Mouse (Mus musculus) left cerebral cortex, adult 2 months (tissue): ENCODE data around the gene Cnbd2. TPM values are rescaled to one million over a fixed set of nuclear protein-coding genes. Genes with fewer than 3 reads are reported as not detected.
"Not testable (repeated sequence)": the region's sequence is repeated elsewhere in the genome, so short reads cannot be mapped to it uniquely, and the experiment has no call there.

Experiments used
- DNase-seq, 2 experiments: peaks; one replicate each; pipeline ENCODE4 v3.0.0; 2021 to 2022; ENCODE audit warnings: low spot score in 2 of 2, mixed read lengths in 1 of 2; ENCODE audit errors: extremely low spot score in 1 of 2
- H3K27ac ChIP-seq: fragments of 200-600 bp; 2 replicates; pipeline ENCODE4 v1.8.1; 2022
- H3K4me3 ChIP-seq: fragments of 200-600 bp; 2 replicates; pipeline ENCODE4 v1.8.1; 2022
- CTCF ChIP-seq: fragments of 200-600 bp; IDR thresholded peaks from 2 replicates; pipeline ENCODE4 v1.8.1; 2022; ENCODE audit warnings: antibody characterized with exemption, mild to moderate bottlenecking, moderate library complexity
- intact Hi-C: fragments of 180-260 bp; cut with DNase I; formaldehyde crosslinking; loops from one replicate; pipeline ENCODE4 v1.15.1; 2025
- total RNA-seq, 2 experiments: library from RNA; stranded (reverse); gene quantifications; 2 replicates each; pipeline ENCODE4 v1.2.3; 2021

Gene Cnbd2
- total RNA-seq, 2 experiments from 2014 or later: 6.9 to 7.3 TPM

DNA sequence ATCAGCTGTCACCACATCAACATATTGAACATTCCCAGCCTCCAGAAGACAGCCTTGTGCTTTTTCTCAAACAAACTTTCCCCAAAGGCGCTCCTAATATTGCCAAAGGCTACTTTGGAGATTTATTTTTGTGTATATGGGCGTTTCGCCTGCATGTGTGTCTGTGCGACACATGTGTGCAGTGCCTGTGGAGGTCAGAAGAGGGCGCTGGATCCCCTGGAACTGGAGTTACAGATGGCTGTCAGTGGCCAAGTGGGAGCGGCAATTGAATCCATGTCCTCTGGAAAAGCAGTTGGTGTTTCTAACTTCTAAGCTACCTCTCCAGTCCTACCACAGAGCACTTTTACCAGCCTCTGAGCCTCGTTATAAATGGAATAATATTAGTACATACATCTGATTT, 39.1 kb downstream of the Cnbd2 start:
- intact Hi-C loops: no loop called here
- no peak overlapping the region for H3K27ac ChIP-seq
- no peak for DNase-seq
- no peak overlapping the region for H3K4me3 ChIP-seq
- peak; percentile 19 for TF ChIP-seq CTCF

DNA sequence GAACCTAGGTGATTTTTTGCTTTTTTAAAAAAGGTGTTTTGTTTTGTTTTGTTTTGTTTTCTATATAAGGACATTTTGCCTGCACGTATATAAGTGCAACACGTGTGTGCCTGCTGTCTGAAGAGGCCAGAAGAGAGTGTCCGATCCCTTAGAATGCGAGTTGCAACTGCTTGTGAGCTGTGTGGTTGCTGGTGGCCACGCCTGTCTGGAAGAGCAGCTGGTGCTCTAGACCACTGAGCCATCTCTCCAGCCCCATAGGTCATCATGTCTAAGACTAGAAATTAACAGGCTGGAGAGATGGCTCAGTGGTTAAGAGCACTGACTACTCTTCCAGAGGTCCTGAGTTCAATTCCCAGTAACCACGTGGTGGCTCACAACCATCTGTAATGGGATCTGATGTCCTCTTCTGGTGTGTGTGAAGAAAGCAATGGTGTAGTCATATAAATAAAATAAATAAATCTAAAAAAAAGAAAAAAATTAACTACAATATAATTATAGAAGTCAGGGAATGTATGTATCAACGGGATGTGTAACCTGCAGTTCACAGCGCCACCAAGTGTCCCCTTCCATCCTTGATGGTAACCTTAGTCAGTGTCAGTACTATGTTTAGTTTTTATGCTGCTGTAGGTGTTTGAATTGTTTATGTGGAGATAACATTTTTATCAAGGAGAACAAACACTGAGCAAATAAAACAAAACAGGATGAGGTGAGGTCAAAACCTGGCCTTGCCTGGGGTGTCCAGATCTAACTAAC, 40.5 kb downstream of the Cnbd2 start:
- intact Hi-C loops: no loop called here
- Histone ChIP-seq H3K27ac (no peak overlapping the region), H3K4me3 (no peak overlapping the region)
- peak; percentile 28 for TF ChIP-seq CTCF
- no peak for DNase-seq

DNA sequence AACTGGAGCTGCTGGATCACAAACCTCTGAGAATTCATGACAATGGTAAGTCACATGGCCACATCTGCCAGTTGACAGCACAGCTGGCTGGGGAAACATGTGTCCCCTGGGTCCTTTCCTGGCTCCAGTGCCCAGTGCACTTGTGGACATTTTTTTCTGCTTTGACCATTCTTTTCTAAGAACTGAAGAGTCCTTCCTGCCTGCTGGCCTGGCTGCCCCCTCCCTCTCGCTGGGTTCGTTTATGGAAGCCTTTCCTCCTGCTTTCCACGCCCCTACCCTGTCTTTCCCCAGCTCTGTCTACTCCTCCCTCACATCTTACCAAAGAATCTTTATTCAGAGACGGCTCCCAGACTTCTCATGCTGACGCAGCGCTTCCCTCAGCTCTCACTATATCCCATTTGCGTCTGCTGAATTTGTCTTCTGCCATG, 41.2 kb downstream of the Cnbd2 start:
- no peak for TF ChIP-seq CTCF
- Histone ChIP-seq H3K27ac (no peak overlapping the region), H3K4me3 (no peak overlapping the region)
- no peak for DNase-seq
- intact Hi-C loops: no loop called here

DNA sequence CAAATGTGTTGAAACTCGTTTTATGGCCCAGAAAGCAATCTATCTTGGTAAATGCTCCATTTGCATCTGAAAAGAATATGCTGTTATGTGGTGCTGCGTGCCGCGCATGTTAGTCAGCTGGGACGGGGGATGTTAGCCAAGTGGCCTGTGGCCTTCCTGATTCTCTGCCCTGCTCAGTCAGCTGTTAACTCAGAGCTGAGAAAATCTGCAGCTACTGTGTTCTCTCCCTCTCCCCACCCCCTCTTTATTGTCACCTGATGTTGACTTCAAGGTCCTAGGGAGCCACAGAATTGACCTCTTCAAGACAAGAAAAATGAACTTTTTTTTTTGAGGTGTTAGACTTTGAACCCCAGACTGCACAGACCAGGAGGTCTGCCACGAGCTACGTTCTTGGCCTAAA, 43.9 kb downstream of the Cnbd2 start:
- TF ChIP-seq CTCF: no peak
- H3K4me3 ChIP-seq: no peak overlapping the region
- DNase-seq: peak in 1 of 2 experiments; percentile 27
- H3K27ac ChIP-seq: no peak overlapping the region; the same call in 1 of the 2 replicates
- intact Hi-C loops: no loop called here

DNA sequence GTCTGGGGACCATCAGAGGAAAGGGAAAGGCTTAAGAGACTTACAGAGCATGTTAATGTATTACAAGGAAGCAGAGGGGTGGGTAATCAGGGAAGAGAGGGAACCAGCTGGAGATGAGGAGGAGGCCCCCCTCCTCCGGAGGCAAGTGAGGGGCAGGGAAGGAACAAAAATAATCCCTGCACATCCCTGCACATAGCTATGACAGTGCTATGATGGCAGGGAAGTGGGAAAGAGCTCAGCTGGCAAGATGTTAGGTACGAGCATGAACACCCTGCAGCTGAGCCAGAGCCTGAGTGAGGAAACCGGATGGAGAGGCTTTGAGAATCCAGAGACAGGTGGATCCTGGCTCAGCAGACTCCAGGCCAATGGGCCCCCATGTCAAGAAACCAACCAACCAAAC, 56.4 kb downstream of the Cnbd2 start:
- no peak overlapping the region for H3K27ac ChIP-seq
- intact Hi-C loops: no loop called here
- H3K4me3 ChIP-seq: no peak overlapping the region
- peak in 1 of 2 experiments; percentile 25 for DNase-seq
- TF ChIP-seq CTCF: no peak

DNA sequence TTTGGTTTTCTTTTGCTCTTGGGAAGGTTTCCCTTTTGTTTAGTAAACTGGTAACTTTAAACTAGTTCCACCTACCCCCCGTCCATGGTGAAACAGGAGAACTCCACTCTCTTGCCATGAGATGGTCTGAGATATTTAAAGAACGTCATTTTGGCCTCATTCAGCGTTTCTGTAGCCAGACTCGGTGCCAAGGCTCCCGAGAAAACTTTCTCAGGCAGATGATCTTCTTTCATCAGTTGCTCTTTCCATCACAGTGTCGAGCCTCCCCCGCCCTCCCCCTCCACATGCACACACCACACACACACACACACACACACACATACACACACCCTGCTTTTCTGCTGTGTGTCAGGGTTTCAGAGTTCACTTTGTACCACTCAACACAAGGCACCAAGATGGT, 58.8 kb downstream of the Cnbd2 start:
- Histone ChIP-seq H3K27ac (no peak overlapping the region), H3K4me3 (no peak overlapping the region)
- intact Hi-C loops: no loop called here
- no peak for TF ChIP-seq CTCF
- DNase-seq: no peak

DNA sequence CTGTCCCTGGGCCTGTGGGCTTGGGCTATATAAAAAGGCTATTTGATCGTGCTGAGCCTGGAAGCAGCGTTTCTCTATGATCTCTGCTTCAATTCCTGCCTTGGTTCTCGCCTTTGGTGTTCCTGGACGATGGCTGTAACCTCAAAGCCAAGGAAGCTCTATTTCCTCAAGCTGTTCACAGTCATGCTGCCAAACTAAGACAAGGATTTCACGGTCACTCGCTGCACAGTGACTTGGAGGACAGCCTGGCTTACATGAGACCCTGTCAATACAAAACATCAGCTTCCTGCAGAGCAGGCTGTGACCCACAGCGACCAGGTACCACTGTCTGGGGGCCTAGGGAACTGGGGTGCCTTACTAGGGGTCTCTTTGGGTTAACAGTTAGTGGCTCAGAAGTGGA, 64.9 kb downstream of the Cnbd2 start:
- TF ChIP-seq CTCF: no peak
- Histone ChIP-seq H3K27ac (no peak overlapping the region), H3K4me3 (no peak overlapping the region)
- intact Hi-C loops: no loop called here
- DNase-seq: no peak

DNA sequence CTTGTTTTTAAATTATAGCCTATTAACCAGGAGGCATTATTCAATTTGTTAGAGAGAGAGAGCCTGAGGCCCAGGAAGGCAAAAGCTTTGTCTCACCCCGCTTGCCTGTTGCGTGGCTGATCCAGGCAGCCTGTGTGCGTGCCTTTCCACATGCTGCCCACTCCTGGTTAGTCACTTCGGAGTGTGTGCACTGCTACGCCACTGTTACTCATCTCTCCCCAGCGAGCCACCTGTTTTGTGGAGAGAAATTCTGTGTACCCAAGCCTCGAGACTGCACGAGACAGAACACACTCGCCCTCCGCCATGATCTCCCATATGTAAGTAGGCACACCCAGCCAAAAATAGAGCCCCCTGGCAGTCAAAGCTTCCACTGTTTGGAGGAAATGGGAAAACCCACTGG, 67.8 kb downstream of the Cnbd2 start:
- DNase-seq: peak; percentile 51 to 53
- TF ChIP-seq CTCF: no peak
- Histone ChIP-seq H3K27ac (no peak overlapping the region), H3K4me3 (no peak overlapping the region)
- intact Hi-C loops: loop anchor here (5.0 kb wide), 2 partner anchors 97 to 112 kb away; no protein-coding TSS in a partner anchor

DNA sequence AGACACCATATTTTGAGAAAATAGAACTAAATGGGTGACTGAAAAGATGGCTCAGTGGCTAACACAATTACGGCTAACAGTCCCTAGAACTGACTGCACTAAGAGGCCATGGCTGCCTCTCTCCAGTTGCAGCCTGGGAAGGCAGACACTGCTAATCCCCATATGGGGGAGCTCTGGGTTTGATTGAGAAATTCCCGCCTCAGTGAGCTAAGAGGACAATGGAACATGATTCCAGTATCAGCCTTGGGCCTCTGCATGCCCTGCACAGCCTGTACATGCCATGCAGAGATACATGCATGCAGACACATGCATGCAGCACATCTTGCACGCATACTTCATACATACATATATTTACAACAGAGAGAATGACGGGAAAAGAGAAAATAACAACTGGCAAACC, 69.3 kb downstream of the Cnbd2 start:
- peak; percentile 33 for TF ChIP-seq CTCF
- H3K4me3 ChIP-seq: no peak overlapping the region
- intact Hi-C loops: loop anchor here (5.0 kb wide), 2 partner anchors 96 to 111 kb away; no protein-coding TSS in a partner anchor
- no peak for DNase-seq
- H3K27ac ChIP-seq: no peak overlapping the region

DNA sequence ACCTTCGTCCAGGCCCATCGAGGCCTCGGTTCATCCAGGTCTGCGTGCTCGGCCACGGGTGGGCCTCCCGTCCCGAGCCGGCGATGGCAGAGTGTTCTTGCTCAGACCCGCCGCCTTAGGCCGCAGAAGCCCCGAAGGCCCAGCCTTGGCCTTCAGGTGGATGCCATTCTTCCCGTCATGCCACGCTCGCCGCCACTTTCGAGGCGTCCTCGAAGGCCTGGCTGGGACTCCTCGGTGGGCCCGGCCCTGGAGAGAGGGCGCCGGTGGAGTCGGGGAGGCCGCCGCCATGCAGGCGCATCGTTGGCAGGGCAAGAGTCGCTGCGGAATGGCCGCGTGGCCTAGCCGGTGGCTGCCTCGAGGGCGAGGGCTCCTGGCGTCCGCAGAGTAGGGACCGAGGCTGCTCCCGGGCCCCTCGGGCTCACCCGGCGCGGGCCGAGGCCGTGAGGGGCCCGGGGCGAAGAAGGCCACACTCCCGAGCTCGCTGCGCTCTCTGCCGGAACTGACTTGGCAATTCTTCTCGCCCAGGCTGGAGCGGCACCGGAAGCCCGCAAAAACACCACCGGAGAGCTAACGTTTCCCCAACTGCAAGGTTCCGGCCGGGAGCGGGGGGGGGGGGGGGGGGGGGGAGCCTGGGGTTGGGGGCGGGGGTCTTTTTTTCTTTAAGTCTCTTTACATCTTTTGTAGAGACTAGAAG, 80.5 kb downstream of the Cnbd2 start:
- intact Hi-C loops: not testable (repeated sequence)
- DNase-seq: peak; percentile 62 to 67
- Histone ChIP-seq H3K27ac (0 out of 2 replicates have a peak overlapping the region, but pooled peaks have one; percentile 69), H3K4me3 (peak overlapping the region; percentile 44)

DNA sequence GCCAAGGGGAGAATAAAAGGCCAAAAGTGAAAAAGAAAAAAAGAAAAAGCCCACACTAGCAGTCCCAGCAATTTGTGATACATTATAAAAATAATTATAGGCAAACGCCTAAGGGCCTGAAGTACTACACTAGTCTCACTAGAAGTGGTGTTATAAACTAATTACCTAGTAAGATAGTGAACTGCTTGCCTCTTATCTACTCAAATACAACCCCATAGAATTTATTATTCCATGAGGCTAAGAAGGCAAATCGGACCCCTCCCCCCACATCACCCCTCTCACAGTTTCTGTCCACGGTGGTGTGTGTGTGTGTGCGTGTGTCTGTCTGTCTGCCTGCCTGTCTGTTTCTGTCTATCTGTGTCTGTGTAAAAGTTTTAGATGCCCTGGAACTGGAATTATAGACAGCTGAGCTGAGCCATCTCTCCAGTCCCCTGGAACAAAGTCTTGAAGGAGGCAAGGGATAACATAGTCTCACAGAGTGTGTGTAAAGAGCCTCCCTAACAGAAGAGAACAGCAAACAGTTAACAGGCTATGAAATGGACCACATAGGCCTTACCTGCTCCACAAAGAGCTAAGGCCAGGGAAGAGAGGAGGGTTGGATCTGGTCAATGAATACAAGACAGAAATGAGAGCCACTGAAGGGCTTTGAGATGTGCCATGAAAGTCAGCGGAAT, 81.2 kb downstream of the Cnbd2 start:
- Histone ChIP-seq H3K4me3 (peak overlapping the region; percentile 36; the same call in 1 of the 2 replicates), H3K27ac (no peak overlapping the region)
- intact Hi-C loops: no loop called here
- no peak for DNase-seq
- TF ChIP-seq CTCF: no peak

DNA sequence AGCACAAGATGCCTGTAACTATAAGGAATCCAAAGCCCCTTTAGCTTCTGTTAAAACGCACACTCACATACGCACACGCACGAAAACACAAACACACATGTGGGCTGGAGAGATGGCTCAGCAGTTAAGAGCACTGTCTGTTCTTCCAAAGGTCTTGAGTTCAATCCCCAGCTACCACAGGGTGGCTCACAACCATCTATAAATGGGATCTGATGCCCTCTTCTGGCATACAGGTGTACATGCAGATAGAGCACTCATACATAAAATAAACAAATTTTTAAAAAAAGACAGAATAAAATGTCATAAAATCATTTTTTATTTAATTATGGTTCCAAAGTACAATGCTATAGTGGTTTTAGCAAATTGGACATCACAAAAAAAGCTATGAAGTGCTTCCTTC, 82.2 kb downstream of the Cnbd2 start:
- no peak for DNase-seq
- TF ChIP-seq CTCF: peak; percentile 37
- intact Hi-C loops: no loop called here
- no peak overlapping the region for H3K27ac ChIP-seq
- H3K4me3 ChIP-seq: no peak overlapping the region
